Mouse (Mus musculus) gastrocnemius, postnatal 25 days (tissue): Measurements from ENCODE around the gene Hemk1. TPM values are rescaled to one million over a fixed set of nuclear protein-coding genes. Genes with fewer than 3 reads are reported as not detected.

Experiments used
- DNase-seq: peaks from one replicate; pipeline ENCODE4 v3.0.0; 2022
- total RNA-seq, 2 experiments: library from RNA; stranded (reverse); gene quantifications; 1 replicate in 1 of 2; 2 replicates in 1 of 2; pipeline ENCODE4 v1.2.3; 2021

The Hemk1 gene
- total RNA-seq, 2 experiments from 2014 or later: 12.8 to 15.7 TPM

- peak; percentile 49 for DNase-seq
Measured at GRCm38 (mm10) chr9:107343146-107343943, 5.2 kb upstream of the Hemk1 start.

- DNase-seq: no peak
Measured at GRCm38 (mm10) chr9:107342201-107342709, 4.1 kb upstream of the Hemk1 start.

- peak; percentile 36 for DNase-seq
Measured at GRCm38 (mm10) chr9:107340911-107341645, 2.9 kb upstream of the Hemk1 start.

- peak; percentile 95 for DNase-seq
Measured at GRCm38 (mm10) chr9:107340267-107340859, 2.2 kb upstream of the Hemk1 start, which contains the start of gene 6430571L13Rik. TSS of gene 6430571L13Rik (plus strand) at chr9:107340602.

GRCm38 (mm10) chr9:107336386-107336785 lies 1.8 kb downstream of the Hemk1 start:
- no peak for DNase-seq

GRCm38 (mm10) chr9:107335909-107336308 lies 2.2 kb downstream of the Hemk1 start:
- peak; percentile 57 for DNase-seq

- DNase-seq: no peak
Measured at GRCm38 (mm10) chr9:107335046-107335445, 3.1 kb downstream of the Hemk1 start.

GRCm38 (mm10) chr9:107334356-107334755 lies 3.8 kb downstream of the Hemk1 start:
- DNase-seq: no peak

GRCm38 (mm10) chr9:107333686-107334085 lies 4.5 kb downstream of the Hemk1 start:
- no peak for DNase-seq

GRCm38 (mm10) chr9:107330791-107331190 lies 7.4 kb downstream of the Hemk1 start:
- DNase-seq: no peak

- no peak for DNase-seq
Measured at GRCm38 (mm10) chr9:107327879-107328620, 10.1 kb downstream of the Hemk1 start.

GRCm38 (mm10) chr9:107325904-107326303 lies 12.2 kb downstream of the Hemk1 start:
- DNase-seq: peak; percentile 69

- peak; percentile 63 for DNase-seq
Measured at GRCm38 (mm10) chr9:107324799-107325561, 13.2 kb downstream of the Hemk1 start.

GRCm38 (mm10) chr9:107323558-107323957 lies 14.6 kb downstream of the Hemk1 start:
- DNase-seq: peak; percentile 93

- no peak for DNase-seq
Measured at GRCm38 (mm10) chr9:107322461-107323050, 15.6 kb downstream of the Hemk1 start.

GRCm38 (mm10) chr9:107315791-107316190 lies 22.4 kb downstream of the Hemk1 start:
- no peak for DNase-seq

- no peak for DNase-seq
Measured at GRCm38 (mm10) chr9:107313926-107314325, 24.2 kb downstream of the Hemk1 start.

GRCm38 (mm10) chr9:107312811-107313584 lies 25.2 kb downstream of the Hemk1 start:
- DNase-seq: no peak

GRCm38 (mm10) chr9:107309600-107309999 lies 28.6 kb downstream of the Hemk1 start:
- DNase-seq: no peak

- DNase-seq: no peak
Measured at GRCm38 (mm10) chr9:107309171-107309570, 29.0 kb downstream of the Hemk1 start.
